Mouse (Mus musculus): ENCODE data around the gene Cct4. TPM values are rescaled to one million over a fixed set of nuclear protein-coding genes. Genes with fewer than 3 reads are reported as not detected.

Cct4 gene
- total RNA-seq, 2 experiments from 2014 or later, result 97.1 to 104 TPM

DNA sequence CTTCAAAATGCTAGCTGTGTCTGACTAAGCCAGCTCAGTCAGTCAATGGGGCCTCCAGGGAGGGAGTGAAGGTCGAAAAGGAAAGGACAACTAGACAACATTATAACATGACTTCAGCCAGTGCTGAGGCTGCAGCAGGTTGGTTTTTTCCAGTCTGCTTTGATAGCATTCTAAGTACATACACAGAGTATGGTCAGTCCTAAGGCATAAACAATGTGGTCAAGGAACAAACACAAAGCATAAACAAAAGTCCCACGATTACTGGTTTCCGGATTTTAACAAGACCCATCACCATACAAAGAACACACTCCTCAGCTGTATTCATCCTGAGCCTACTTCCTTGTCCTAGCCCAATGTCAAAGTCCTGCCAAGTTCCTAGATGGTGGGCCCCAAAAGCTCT, 4.8 kb upstream of the Cct4 start:
- Histone ChIP-seq H3K4me3 (no peak overlapping the region), H3K27ac (no peak overlapping the region)
- DNase-seq (ENCODE audit: extremely low spot score in 1 of 2, low spot score in 2 of 2), result no peak
- intact Hi-C loops (cut with DNase I), result loop anchor here (5.0 kb wide), 1 partner anchor 582 kb away; no protein-coding TSS in a partner anchor
- TF ChIP-seq CTCF (IDR thresholded peaks at IDR 0.05), result no peak

GRCm38 (mm10) chr11:22987357-22987756, 3.0 kb upstream of the Cct4 start:
- Histone ChIP-seq H3K4me3 (no peak overlapping the region), H3K27ac (no peak overlapping the region)
- no peak for DNase-seq (ENCODE audit: extremely low spot score in 1 of 2, low spot score in 2 of 2)
- TF ChIP-seq CTCF (IDR thresholded peaks at IDR 0.05), result peak; percentile 90
- intact Hi-C loops (cut with DNase I), result loop anchor here (1.0 to 5.0 kb wide), 2 partner anchors 285 to 580 kb away; no protein-coding TSS in a partner anchor

GRCm38 (mm10) chr11:22989786-22990185, 533 bp upstream of the Cct4 start:
- TF ChIP-seq CTCF (IDR thresholded peaks at IDR 0.05), result no peak
- H3K27ac ChIP-seq, result peak overlapping the region; percentile 97
- DNase-seq (ENCODE audit: extremely low spot score in 1 of 2, low spot score in 2 of 2), result no peak
- peak overlapping the region; percentile 89 for H3K4me3 ChIP-seq
- intact Hi-C loops (cut with DNase I), result loop anchor here (2.0 to 10.0 kb wide), 4 partner anchors 78 to 578 kb away; partner anchors contain the start of gene Xpo1

DNA sequence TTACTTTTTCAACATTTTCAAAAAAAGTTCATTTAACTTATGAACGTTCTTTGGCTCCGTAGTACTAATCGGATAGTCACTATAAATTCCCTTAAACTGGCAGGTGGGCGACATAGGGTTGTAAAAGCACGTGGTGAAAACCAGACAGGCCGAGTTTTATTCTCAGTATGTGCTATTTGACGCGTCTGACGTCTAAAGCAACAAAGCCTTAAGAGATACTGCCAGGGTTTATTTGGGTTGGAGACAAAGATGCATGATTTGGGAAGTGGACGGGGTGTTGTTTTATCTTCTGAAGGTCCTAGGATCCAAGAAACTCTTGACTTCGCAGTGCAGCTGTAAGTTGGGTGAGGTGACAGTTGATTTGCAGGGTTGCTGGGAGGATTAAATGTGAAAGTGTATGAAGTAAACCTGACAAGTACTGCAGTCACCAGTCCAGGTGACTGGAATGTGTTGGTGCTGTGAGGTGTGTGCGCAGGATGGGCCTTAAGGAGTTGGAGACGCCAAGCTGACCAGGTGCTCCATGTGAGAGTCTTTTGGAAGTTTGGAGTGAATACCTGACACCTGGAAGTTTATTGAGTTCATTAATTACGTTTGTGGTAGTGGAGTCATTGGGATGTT, 1.0 kb downstream of the Cct4 start:
- Histone ChIP-seq H3K4me3 (peak overlapping the region; percentile 89), H3K27ac (peak overlapping the region; percentile 97; the same call in 1 of the 2 replicates)
- no peak for DNase-seq (ENCODE audit: extremely low spot score in 1 of 2, low spot score in 2 of 2)
- TF ChIP-seq CTCF (IDR thresholded peaks at IDR 0.05), result no peak
- intact Hi-C loops (cut with DNase I), result loop anchor here (2.0 to 10.0 kb wide), 3 partner anchors 76 to 453 kb away; partner anchors contain the start of gene Xpo1

DNA sequence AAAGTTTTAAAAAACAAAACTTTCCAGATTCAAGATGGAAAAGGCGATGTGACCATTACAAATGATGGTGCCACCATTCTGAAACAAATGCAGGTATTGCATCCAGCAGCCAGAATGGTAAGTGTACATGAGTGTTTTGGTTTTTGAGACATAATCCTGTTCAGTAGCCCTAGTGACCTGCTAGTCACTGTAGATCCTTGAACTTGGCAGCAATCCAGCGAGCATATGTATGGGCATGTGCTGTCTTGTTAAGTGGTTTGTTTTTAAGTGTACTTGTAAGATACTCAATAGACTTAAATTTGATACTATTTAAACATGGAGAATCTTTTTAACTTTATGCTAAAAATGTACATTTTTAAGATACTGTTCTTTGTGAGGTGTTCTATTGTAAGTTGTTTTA, 4.0 kb downstream of the Cct4 start:
- intact Hi-C loops (cut with DNase I), result loop anchor here (5.0 to 10.0 kb wide), 2 partner anchors 73 to 451 kb away; no protein-coding TSS in a partner anchor
- no peak overlapping the region for H3K4me3 ChIP-seq
- no peak for TF ChIP-seq CTCF (IDR thresholded peaks at IDR 0.05)
- no peak overlapping the region for H3K27ac ChIP-seq
- DNase-seq (ENCODE audit: extremely low spot score in 1 of 2, low spot score in 2 of 2), result no peak

GRCm38 (mm10) chr11:22995461-22995860, 5.1 kb downstream of the Cct4 start:
- Histone ChIP-seq H3K4me3 (no peak overlapping the region), H3K27ac (no peak overlapping the region)
- no peak for DNase-seq (ENCODE audit: extremely low spot score in 1 of 2, low spot score in 2 of 2)
- intact Hi-C loops (cut with DNase I), result loop anchor here (10.0 kb wide), 1 partner anchor 449 kb away; no protein-coding TSS in a partner anchor
- no peak for TF ChIP-seq CTCF (IDR thresholded peaks at IDR 0.05)

- TF ChIP-seq CTCF (IDR thresholded peaks at IDR 0.05), result no peak
- intact Hi-C loops (cut with DNase I), result loop anchor here (10.0 kb wide), 1 partner anchor 446 kb away; no protein-coding TSS in a partner anchor
- no peak for DNase-seq (ENCODE audit: extremely low spot score in 1 of 2, low spot score in 2 of 2)
- no peak overlapping the region for H3K27ac ChIP-seq
- H3K4me3 ChIP-seq, result no peak overlapping the region
Measured at GRCm38 (mm10) chr11:22998308-22998707, 8.0 kb downstream of the Cct4 start.

DNA sequence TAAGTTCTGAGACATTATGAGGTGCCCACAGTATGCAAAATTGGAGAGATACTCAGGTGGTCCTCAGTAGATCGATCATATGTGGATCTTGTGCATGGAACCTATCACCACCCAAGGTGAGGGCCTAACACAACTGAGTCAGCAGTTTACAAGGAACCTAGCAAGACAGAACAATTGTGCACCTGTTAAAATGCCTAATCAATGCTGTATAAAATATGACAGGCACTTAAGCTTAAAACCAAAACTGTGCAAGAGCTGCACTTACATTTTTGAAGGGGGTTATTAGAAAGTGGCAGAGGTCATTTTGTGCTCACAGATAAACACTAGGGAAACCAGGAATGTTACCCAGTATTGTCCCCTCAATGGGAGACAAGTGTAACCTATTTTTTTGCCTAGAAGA, 15.0 kb downstream of the Cct4 start:
- H3K4me3 ChIP-seq, result no peak overlapping the region
- DNase-seq (ENCODE audit: extremely low spot score in 1 of 2, low spot score in 2 of 2), result no peak
- no peak overlapping the region for H3K27ac ChIP-seq
- no peak for TF ChIP-seq CTCF (IDR thresholded peaks at IDR 0.05)
- intact Hi-C loops (cut with DNase I), result loop anchor here (10.0 kb wide), 1 partner anchor 880 kb away; no protein-coding TSS in a partner anchor

- TF ChIP-seq CTCF (IDR thresholded peaks at IDR 0.05), result no peak
- H3K27ac ChIP-seq, result peak overlapping the region; percentile 86
Measured at GRCm38 (mm10) chr11:23007166-23007480, 16.8 kb downstream of the Cct4 start.

DNA sequence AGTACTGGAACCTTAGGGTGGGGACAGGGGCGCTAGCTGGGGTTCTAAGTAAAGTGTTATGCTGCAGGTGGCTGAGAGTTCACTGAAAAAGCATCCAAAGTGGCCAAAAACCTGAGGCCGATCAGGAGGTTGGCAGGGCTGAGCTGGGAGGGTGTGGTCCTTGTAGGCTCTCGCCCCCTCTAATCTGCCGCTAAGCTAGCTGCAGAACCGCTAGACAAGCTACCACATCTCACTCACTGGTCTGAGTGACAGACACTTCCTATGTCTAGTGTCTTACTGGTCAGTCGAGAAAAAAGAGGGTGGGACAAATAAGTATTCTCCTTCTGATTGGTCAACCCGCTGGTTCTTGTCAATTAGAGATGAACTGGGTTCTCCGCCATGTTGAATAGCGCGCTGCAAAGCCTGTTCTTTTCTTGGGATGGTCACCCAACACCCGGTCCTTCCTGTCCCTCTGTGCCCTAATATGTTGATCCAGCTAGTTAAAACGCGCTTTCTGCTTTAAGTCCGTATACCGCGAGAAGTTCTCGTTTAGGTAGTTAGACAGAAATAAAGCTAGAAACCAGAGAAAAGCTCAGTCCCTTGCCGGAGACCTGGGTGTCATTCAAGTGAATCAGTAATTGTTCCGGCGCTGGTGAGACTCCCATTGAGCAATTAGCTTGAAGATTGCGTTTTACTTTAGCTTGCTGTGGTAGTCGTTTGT, 17.3 kb downstream of the Cct4 start, which contains the start of gene Fam161a:
Fam161a (plus strand) TSS at position 51 of the 700 bp plus-strand sequence.
- Histone ChIP-seq H3K4me3 (peak within 1 kb of the TSS; percentile 82), H3K27ac (peak within 1 kb of the TSS; percentile 86)
- TF ChIP-seq CTCF (IDR thresholded peaks at IDR 0.05), result no peak
- intact Hi-C loops (cut with DNase I), result loop anchor here (1.0 to 10.0 kb wide), 5 partner anchors 15 to 877 kb away; partner anchors contain the start of gene Xpo1
- peak; percentile 62 to 78 for DNase-seq (ENCODE audit: extremely low spot score in 1 of 2, low spot score in 2 of 2)

More at GRCm38 (mm10) chr11:23007166-23007480, 16.8 kb downstream of the Cct4 start:
- H3K4me3 ChIP-seq, result peak overlapping the region; percentile 82
- intact Hi-C loops (cut with DNase I), result loop anchor here (1.0 to 10.0 kb wide), 3 partner anchors 15 to 878 kb away; no protein-coding TSS in a partner anchor
- peak in 1 of 2 experiments; percentile 13 for DNase-seq (ENCODE audit: extremely low spot score in 1 of 2, low spot score in 2 of 2)

DNA sequence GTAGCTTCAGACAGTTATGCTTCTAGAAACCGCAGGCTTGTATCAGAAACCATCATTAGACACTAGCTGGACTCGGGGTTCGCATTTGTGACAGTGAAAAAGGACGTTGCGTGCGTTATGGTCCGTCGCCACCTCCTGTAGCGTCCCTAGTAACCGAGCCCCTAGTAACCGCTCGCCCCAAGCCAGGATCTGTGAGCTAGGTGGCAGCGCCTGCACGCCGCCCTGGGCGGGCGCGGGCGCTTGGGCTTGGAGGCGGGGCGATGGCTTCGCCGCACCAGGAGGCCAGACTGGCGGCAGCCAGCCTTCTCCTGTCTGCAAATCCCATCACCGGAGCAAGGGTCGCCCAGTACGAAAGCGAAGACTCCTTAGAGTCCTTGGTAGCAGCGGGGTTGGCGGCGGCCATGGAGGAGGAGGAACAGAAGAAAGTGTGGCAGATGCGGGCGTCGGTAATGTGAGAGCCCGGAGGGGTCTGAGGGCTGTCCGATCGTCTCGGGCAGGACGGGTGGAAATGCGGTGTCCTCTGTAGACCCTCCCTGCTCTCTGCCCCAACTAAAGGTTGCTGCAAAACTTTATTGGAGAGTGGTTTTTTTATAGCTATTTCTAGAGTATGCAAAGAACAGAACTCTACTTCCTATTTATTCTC, 18.0 kb downstream of the Cct4 start:
- DNase-seq (ENCODE audit: extremely low spot score in 1 of 2, low spot score in 2 of 2), result peak; percentile 74 to 79
- peak; percentile 4; the same call in 1 of the 2 replicates for TF ChIP-seq CTCF (IDR thresholded peaks at IDR 0.05)
- H3K27ac ChIP-seq, result peak overlapping the region; percentile 86
- H3K4me3 ChIP-seq, result peak overlapping the region; percentile 82
- intact Hi-C loops (cut with DNase I), result loop anchor here (2.0 to 10.0 kb wide), 3 partner anchors 58 to 876 kb away; partner anchors contain the start of gene Xpo1
